Mouse (Mus musculus) brain, embryonic 18.5 days (tissue): ENCODE results near the gene Mrpl28.
"Not testable (repeated sequence)": the region's sequence is repeated elsewhere in the genome, so short reads cannot be mapped to it uniquely, and the experiment has no call there.

Experiments used
- DNase-seq: peaks from one replicate; pipeline ENCODE4 v3.0.0-alpha.2; 2012; ENCODE audit warnings: low read depth, low spot score

The Mrpl28 gene

DNA sequence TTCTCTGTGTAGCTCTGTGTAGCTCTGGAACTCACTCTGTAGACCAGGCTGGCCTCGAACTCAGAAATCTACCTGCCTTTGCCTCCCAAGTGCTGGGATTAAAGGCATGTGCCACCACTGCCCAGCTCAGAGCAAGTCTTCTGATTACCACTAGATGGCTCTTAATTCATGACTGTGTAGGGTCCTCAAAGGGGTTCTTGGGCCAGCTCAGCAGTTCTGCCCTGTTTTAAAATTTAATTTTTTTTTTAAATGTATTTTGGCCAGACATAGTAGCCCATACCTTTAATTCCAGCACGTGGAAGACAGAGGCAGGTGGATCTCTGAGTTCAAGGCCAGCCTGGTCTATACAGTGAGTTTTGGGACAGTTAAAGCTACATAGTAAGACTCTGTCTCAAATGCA lies 51.9 kb downstream of the Mrpl28 start:
- DNase-seq = not testable (repeated sequence)
